8 mouse cellular contexts compared by ENCODE assay signal in the genomic region with DNA sequence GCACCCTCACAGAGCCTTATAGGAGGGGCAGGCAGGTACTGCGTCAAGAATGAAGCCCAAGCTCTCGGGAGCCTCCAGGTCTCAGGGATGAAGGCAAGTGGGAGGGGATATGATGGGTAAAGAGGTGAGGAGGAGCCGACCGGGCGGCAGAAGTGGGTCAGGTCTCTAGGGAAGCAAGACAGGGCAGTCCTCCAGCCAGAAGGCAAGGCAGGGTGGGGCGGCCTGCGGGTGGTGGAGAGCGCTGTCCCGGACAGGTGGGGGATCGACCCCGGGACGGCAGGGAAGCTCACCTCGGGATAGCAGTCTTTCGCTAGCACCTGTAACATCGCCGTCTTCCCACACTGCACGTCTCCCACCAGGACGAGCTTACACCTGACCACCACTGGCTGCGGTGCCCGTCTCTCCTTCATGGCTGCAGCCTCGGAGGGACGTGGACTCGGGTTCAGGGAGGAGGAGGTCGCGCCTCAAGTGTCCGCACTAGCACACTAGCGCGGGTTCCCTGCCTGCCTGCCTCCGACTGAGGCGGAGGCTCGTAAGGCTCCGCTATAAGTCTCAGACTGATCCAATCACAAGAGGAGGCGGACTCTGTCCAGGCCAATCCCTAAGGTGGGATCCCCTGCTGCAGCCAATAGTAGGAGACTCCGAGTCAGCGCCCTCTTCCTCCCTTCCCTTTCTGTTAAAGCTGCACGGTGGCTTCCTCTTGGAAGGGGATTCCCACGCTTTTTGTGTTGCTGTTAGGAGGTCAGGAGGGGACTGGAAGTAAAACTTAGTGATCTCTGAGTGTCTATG. TPM values are rescaled to one million over a fixed set of nuclear protein-coding genes. Genes with fewer than 3 reads are reported as not detected.
DNase-seq lines count a peak whose midpoint lies in the region; ATAC-seq lines count a peak whose summit lies in the region.

Gene Rnd1, minus strand, starts transcription at position 522 of the 789 bp plus-strand sequence.

- peak within 1 kb of the TSS; percentile 99 for H3K4me2 ChIP-seq in hindbrain, embryonic 14.5 days (replicated peaks)

- peaks cover 31% of the 10 kb centered on the region for H3K4me1 ChIP-seq in hindbrain, embryonic 14.5 days (replicated peaks; ENCODE audit: control insufficient read depth, insufficient read depth, low read length)

- peak within 1 kb of the TSS; percentile 52 for H3K4me3 ChIP-seq in hindbrain, embryonic 14.5 days (replicated peaks; ENCODE audit: low read length)

- no peak within 1 kb of the TSS for H3K27ac ChIP-seq in hindbrain, embryonic 14.5 days

- peak; percentile 94 for ATAC-seq in hindbrain, embryonic 14.5 days (ENCODE audit: low FRiP score)

- WGBS in hindbrain, embryonic 14.5 days: 0% methylated on average over 36 of the region's 37 CpGs

- H3K27me3 ChIP-seq in hindbrain, embryonic 14.5 days (ENCODE audit: control insufficient read depth, insufficient read depth, low read length): no peaks in the 10 kb centered on the region; the same call in 1 of the 2 replicates

- peak within 1 kb of the TSS; percentile 65 for H3K9ac ChIP-seq in hindbrain, embryonic 14.5 days

- H3K36me3 ChIP-seq in hindbrain, embryonic 14.5 days (replicated peaks; ENCODE audit: control insufficient read depth, insufficient read depth): no peaks in the 10 kb centered on the region

- DNase-seq in WW6 (ENCODE audit: low read depth, low spot score): peak; percentile 78
- DNase-seq in cerebellum, postnatal 36 days: peak; percentile 92 to 93
- peak; percentile 71 to 80 for DNase-seq in frontal cortex, postnatal 25 days (ENCODE audit: low spot score in 2 of 2)
- DNase-seq in hindbrain, embryonic 14.5 days (ENCODE audit: low spot score): peak; percentile 88
- DNase-seq in layer of hippocampus, postnatal 25 days (ENCODE audit: extremely low spot score in 1 of 2, low spot score in 1 of 2): peak; percentile 75 to 78
- peak; percentile 78 for DNase-seq in lung, postnatal 14 days
- peak; percentile 71 for DNase-seq in ovary, postnatal 36 days (ENCODE audit: low spot score)
- peak; percentile 76 for DNase-seq in thymus, postnatal 14 days

- H3K9me3 ChIP-seq in hindbrain, embryonic 14.5 days (ENCODE audit: control insufficient read depth, low read length): no peaks in the 10 kb centered on the region

RNA-seq across cellular contexts. Expression of gene Rnd1, which starts in this region (rescaled TPM):
- polyA plus RNA-seq in hindbrain, embryonic 14.5 days (2014; fragmentation: Nextera tagmentation; extraction: Ambion mirVana): 6.0 and 6.1 TPM in 2 replicates
- total RNA-seq in layer of hippocampus, postnatal 25 days (2021): 1 to 10 TPM; 8.3 to 9.4 TPM
